ENCODE assay signal across 8 mouse cellular contexts in the genomic region with DNA sequence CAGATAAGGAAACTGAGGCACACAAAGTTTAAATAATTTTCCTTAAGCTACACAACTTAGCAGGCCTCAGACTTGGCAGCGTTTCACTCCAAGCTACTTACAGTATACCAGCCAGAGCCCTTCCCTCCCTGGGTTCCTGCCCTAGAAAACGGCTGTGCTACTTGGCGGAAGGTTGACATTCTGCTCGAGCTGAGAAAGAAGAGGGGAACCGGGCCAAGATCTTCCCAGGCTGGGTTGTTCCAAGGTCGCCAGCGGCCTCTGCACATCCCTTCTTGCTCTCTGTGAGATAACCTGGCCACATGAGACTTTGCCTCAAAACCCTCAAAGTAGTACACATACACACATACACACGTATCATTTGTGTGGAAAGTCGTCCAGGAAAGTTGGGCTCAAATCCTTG. TPM values are rescaled to one million over a fixed set of nuclear protein-coding genes. Genes with fewer than 3 reads are reported as not detected.
DNase-seq lines count a peak whose midpoint lies in the region; ATAC-seq and TF ChIP-seq lines count a peak whose summit lies in the region.

No protein-coding gene starts in this region.

- H3K9ac ChIP-seq in forebrain, embryonic 13.5 days = peak overlapping the region; percentile 94; the same call in 1 of the 2 replicates
- no peak overlapping the region for H3K9ac ChIP-seq in forebrain, embryonic 11.5 days (ENCODE audit: low read length)
- no peak overlapping the region for H3K9ac ChIP-seq in forebrain, embryonic 16.5 days (replicated peaks; ENCODE audit: low read depth, low read length)
- H3K9ac ChIP-seq in hindbrain, embryonic 11.5 days (ENCODE audit: low read depth, low read length) = no peak overlapping the region
- H3K9ac ChIP-seq in limb, embryonic 11.5 days (ENCODE audit: low read length) = no peak overlapping the region

- H3K9me3 ChIP-seq in forebrain, embryonic 13.5 days (replicated peaks) = no peaks in the 10 kb centered on the region
- H3K9me3 ChIP-seq in forebrain, embryonic 11.5 days (ENCODE audit: control insufficient read depth, low read length) = no peaks in the 10 kb centered on the region
- no peaks in the 10 kb centered on the region for H3K9me3 ChIP-seq in forebrain, embryonic 16.5 days (ENCODE audit: control insufficient read depth, low read length)
- no peaks in the 10 kb centered on the region for H3K9me3 ChIP-seq in hindbrain, embryonic 11.5 days (ENCODE audit: control insufficient read depth, low read length)
- no peaks in the 10 kb centered on the region for H3K9me3 ChIP-seq in limb, embryonic 11.5 days (ENCODE audit: control insufficient read depth, low read length)

- peaks cover 37% of the 10 kb centered on the region for H3K4me1 ChIP-seq in forebrain, embryonic 13.5 days
- peaks cover 14% of the 10 kb centered on the region for H3K4me1 ChIP-seq in forebrain, embryonic 11.5 days (replicated peaks; ENCODE audit: control insufficient read depth, insufficient read depth, low read length)
- peaks cover 32% of the 10 kb centered on the region for H3K4me1 ChIP-seq in forebrain, embryonic 16.5 days (replicated peaks; ENCODE audit: control insufficient read depth, insufficient read depth, low read length)
- peaks cover 6% of the 10 kb centered on the region; the same call in 1 of the 2 replicates for H3K4me1 ChIP-seq in hindbrain, embryonic 11.5 days (replicated peaks; ENCODE audit: control insufficient read depth, insufficient read depth, low read length)
- peaks cover 16% of the 10 kb centered on the region for H3K4me1 ChIP-seq in limb, embryonic 11.5 days (ENCODE audit: control insufficient read depth, insufficient read depth, low read length)

- H3K27me3 ChIP-seq in forebrain, embryonic 13.5 days = peaks cover 27% of the 10 kb centered on the region
- H3K27me3 ChIP-seq in forebrain, embryonic 11.5 days (ENCODE audit: control insufficient read depth, insufficient read depth, low read length) = peaks cover 5% of the 10 kb centered on the region
- H3K27me3 ChIP-seq in forebrain, embryonic 16.5 days (replicated peaks; ENCODE audit: control insufficient read depth, insufficient read depth, low read length) = no peaks in the 10 kb centered on the region
- no peaks in the 10 kb centered on the region for H3K27me3 ChIP-seq in hindbrain, embryonic 11.5 days (ENCODE audit: control insufficient read depth, insufficient read depth, low read length)
- H3K27me3 ChIP-seq in limb, embryonic 11.5 days (ENCODE audit: control insufficient read depth, insufficient read depth, low read length) = no peaks in the 10 kb centered on the region
- H3K27me3 ChIP-seq in myocyte (ENCODE audit: control insufficient read depth, insufficient read depth, insufficient read length) = no peaks in the 10 kb centered on the region

- H3K79me2 ChIP-seq in myocyte (ENCODE audit: control insufficient read depth, insufficient read depth) = peaks cover 35% of the 10 kb centered on the region

- no peak overlapping the region for H3K27ac ChIP-seq in forebrain, embryonic 13.5 days
- H3K27ac ChIP-seq in forebrain, embryonic 11.5 days (ENCODE audit: low read depth, low read length) = no peak overlapping the region
- no peak overlapping the region for H3K27ac ChIP-seq in forebrain, embryonic 16.5 days (ENCODE audit: low read length)
- H3K27ac ChIP-seq in hindbrain, embryonic 11.5 days (ENCODE audit: low read depth, low read length) = no peak overlapping the region
- no peak overlapping the region for H3K27ac ChIP-seq in limb, embryonic 11.5 days (replicated peaks; ENCODE audit: low read depth, low read length)

- ATAC-seq in forebrain, embryonic 13.5 days = peak; percentile 36; the same call in 1 of the 2 replicates
- ATAC-seq in forebrain, embryonic 11.5 days (replicated peaks; ENCODE audit: low FRiP score) = no peak
- ATAC-seq in forebrain, embryonic 16.5 days = peak; percentile 31; the same call in 1 of the 2 replicates
- ATAC-seq in hindbrain, embryonic 11.5 days (ENCODE audit: low FRiP score) = no peak
- no peak for ATAC-seq in limb, embryonic 11.5 days (ENCODE audit: insufficient number of reproducible peaks, low FRiP score, low TSS enrichment, low read depth)

- H3ac ChIP-seq in myocyte (ENCODE audit: control insufficient read depth, insufficient read length) = peak overlapping the region; percentile 97

- DNase-seq in forebrain, embryonic 11.5 days (ENCODE audit: low spot score) = no peak
- DNase-seq in adrenal gland, postnatal 36 days = peak; percentile 83 to 84
- no peak for DNase-seq in hindbrain, embryonic 11.5 days (ENCODE audit: low spot score)
- DNase-seq in limb, embryonic 11.5 days (ENCODE audit: low spot score) = no peak
- no peak for DNase-seq in embryo, embryonic 9.5 days (ENCODE audit: extremely low spot score)

- no peaks in the 10 kb centered on the region for H3K36me3 ChIP-seq in forebrain, embryonic 13.5 days (ENCODE audit: poor library complexity, severe bottlenecking)
- no peaks in the 10 kb centered on the region for H3K36me3 ChIP-seq in forebrain, embryonic 11.5 days (ENCODE audit: control insufficient read depth, insufficient read depth, low read length)
- H3K36me3 ChIP-seq in forebrain, embryonic 16.5 days (ENCODE audit: control insufficient read depth, insufficient read depth) = no peaks in the 10 kb centered on the region
- no peaks in the 10 kb centered on the region for H3K36me3 ChIP-seq in hindbrain, embryonic 11.5 days (ENCODE audit: control insufficient read depth, insufficient read depth, low read length)
- H3K36me3 ChIP-seq in limb, embryonic 11.5 days (ENCODE audit: control insufficient read depth, insufficient read depth, low read length) = no peaks in the 10 kb centered on the region
- no peaks in the 10 kb centered on the region for H3K36me3 ChIP-seq in myocyte (ENCODE audit: control insufficient read depth, insufficient read depth)

- WGBS in forebrain, embryonic 13.5 days = 50% methylated on average over 9 of the region's 9 CpGs
- WGBS in forebrain, embryonic 11.5 days = 66% methylated on average over 9 of the region's 9 CpGs
- 33% methylated on average over 9 of the region's 9 CpGs for WGBS in forebrain, embryonic 16.5 days
- 52% methylated on average over 9 of the region's 9 CpGs for WGBS in hindbrain, embryonic 11.5 days
- WGBS in limb, embryonic 11.5 days = 53% methylated on average over 9 of the region's 9 CpGs

- H3K4me3 ChIP-seq in forebrain, embryonic 13.5 days = peak overlapping the region; percentile 82; the same call in 1 of the 2 replicates
- no peak overlapping the region for H3K4me3 ChIP-seq in forebrain, embryonic 11.5 days (ENCODE audit: low read depth, low read length)
- no peak overlapping the region for H3K4me3 ChIP-seq in forebrain, embryonic 16.5 days (replicated peaks; ENCODE audit: low read length)
- H3K4me3 ChIP-seq in hindbrain, embryonic 11.5 days (ENCODE audit: low read depth, low read length) = no peak overlapping the region
- no peak overlapping the region; the same call in 1 of the 2 replicates for H3K4me3 ChIP-seq in limb, embryonic 11.5 days (ENCODE audit: low read depth, low read length)
- H3K4me3 ChIP-seq in myocyte = peak overlapping the region; percentile 61

- TF ChIP-seq POLR2A in myocyte (IDR thresholded peaks at IDR 0.05; ENCODE audit: insufficient read length, low read depth) = no peak

- H3K4me2 ChIP-seq in forebrain, embryonic 13.5 days = peak overlapping the region; percentile 97; the same call in 1 of the 2 replicates
- H3K4me2 ChIP-seq in forebrain, embryonic 11.5 days (ENCODE audit: low read depth, low read length, severe bottlenecking) = no peak overlapping the region
- no peak overlapping the region; the same call in 1 of the 2 replicates for H3K4me2 ChIP-seq in forebrain, embryonic 16.5 days (ENCODE audit: low read length)
- 0 out of 2 replicates have a peak overlapping the region, but pooled peaks have one; percentile 78 for H3K4me2 ChIP-seq in hindbrain, embryonic 11.5 days (replicated peaks; ENCODE audit: low read depth, low read length)
- H3K4me2 ChIP-seq in limb, embryonic 11.5 days (ENCODE audit: low read depth, severe bottlenecking) = peak overlapping the region; percentile 78; the same call in 1 of the 2 replicates
- H3K4me2 ChIP-seq in myocyte (ENCODE audit: low read depth) = peak overlapping the region; percentile 94

TF ChIP-seq in myocyte, 11 proteins besides CTCF, POLR2A, EP300 and RAD21 (continues in another document):
- TF ChIP-seq TCF3 (IDR thresholded peaks at IDR 0.05; ENCODE audit: insufficient read length, low read depth) (no peak), E2F4 (IDR thresholded peaks at IDR 0.05; ENCODE audit: insufficient read depth) (no peak), MAX (IDR thresholded peaks at IDR 0.05; ENCODE audit: low read depth) (no peak), TCF12 (IDR thresholded peaks at IDR 0.05; ENCODE audit: insufficient read depth, poor library complexity, severe bottlenecking) (no peak)

RNA-seq across cellular contexts. Expression of a gene that starts 1.7 kb away (rescaled TPM):
- 3.0 and 3.4 TPM in 2 replicates for polyA plus RNA-seq in forebrain, embryonic 13.5 days (2015; fragmentation: Nextera tagmentation; extraction: Ambion mirVana)
- polyA plus RNA-seq in forebrain, embryonic 11.5 days (2014; fragmentation: Nextera tagmentation; extraction: Ambion mirVana) = 6.0 and 6.2 TPM in 2 replicates
- 100 to 1,000 TPM; 155 to 170 TPM for total RNA-seq in adrenal gland, postnatal 36 days (2021)
- polyA plus RNA-seq in forebrain, embryonic 16.5 days (2015; fragmentation: Nextera tagmentation; extraction: Ambion mirVana) = 4.4 TPM in 2 replicates
- polyA plus RNA-seq in hindbrain, embryonic 11.5 days (2014; fragmentation: Nextera tagmentation; extraction: Ambion mirVana) = 3.4 and 4.1 TPM in 2 replicates
- polyA plus RNA-seq in limb, embryonic 11.5 days (2014; fragmentation: Nextera tagmentation; extraction: Ambion mirVana) = 9.2 and 10.0 TPM in 2 replicates
- polyA plus RNA-seq in myocyte (2012; fragmentation: generic; extraction: Trizol) = 64.1 TPM

RNA-seq across cellular contexts. Expression of a gene that starts 15.8 kb away (rescaled TPM):
- 4.0 and 4.1 TPM in 2 replicates for polyA plus RNA-seq in forebrain, embryonic 13.5 days (2015; fragmentation: Nextera tagmentation; extraction: Ambion mirVana)
- 7.7 and 8.3 TPM in 2 replicates for polyA plus RNA-seq in forebrain, embryonic 11.5 days (2014; fragmentation: Nextera tagmentation; extraction: Ambion mirVana)
- 10 to 100 TPM in 1 of 2 experiments, 1 to 10 TPM in 1; 7.5 to 11.4 TPM for total RNA-seq in adrenal gland, postnatal 36 days (2021)
- 2.8 and 4.7 TPM in 2 replicates for polyA plus RNA-seq in forebrain, embryonic 16.5 days (2015; fragmentation: Nextera tagmentation; extraction: Ambion mirVana)
- 5.8 and 9.5 TPM in 2 replicates for polyA plus RNA-seq in hindbrain, embryonic 11.5 days (2014; fragmentation: Nextera tagmentation; extraction: Ambion mirVana)
- 7.6 and 8.4 TPM in 2 replicates for polyA plus RNA-seq in limb, embryonic 11.5 days (2014; fragmentation: Nextera tagmentation; extraction: Ambion mirVana)
- 0.54 TPM for polyA plus RNA-seq in myocyte (2012; fragmentation: generic; extraction: Trizol)

RNA-seq across cellular contexts. Expression of a gene that starts 32.4 kb away (rescaled TPM):
- polyA plus RNA-seq in forebrain, embryonic 13.5 days (2015; fragmentation: Nextera tagmentation; extraction: Ambion mirVana) = 15.5 and 16.8 TPM in 2 replicates
- 16.1 and 18.8 TPM in 2 replicates for polyA plus RNA-seq in forebrain, embryonic 11.5 days (2014; fragmentation: Nextera tagmentation; extraction: Ambion mirVana)
- 10 to 100 TPM; 81.4 to 94.8 TPM for total RNA-seq in adrenal gland, postnatal 36 days (2021)
- 19.9 and 24.0 TPM in 2 replicates for polyA plus RNA-seq in forebrain, embryonic 16.5 days (2015; fragmentation: Nextera tagmentation; extraction: Ambion mirVana)
- polyA plus RNA-seq in hindbrain, embryonic 11.5 days (2014; fragmentation: Nextera tagmentation; extraction: Ambion mirVana) = 7.7 and 9.8 TPM in 2 replicates
- 12.5 and 15.1 TPM in 2 replicates for polyA plus RNA-seq in limb, embryonic 11.5 days (2014; fragmentation: Nextera tagmentation; extraction: Ambion mirVana)
- polyA plus RNA-seq in myocyte (2012; fragmentation: generic; extraction: Trizol) = 35.7 TPM

Comparison
In these comparisons a context has a peak if more than half of its experiments do, and no peak if none do; other contexts are left out.
1. ATAC-seq: peak in forebrain, embryonic 13.5 days (single experiment) and forebrain, embryonic 16.5 days (single experiment); none in forebrain, embryonic 11.5 days (single experiment), hindbrain, embryonic 11.5 days (single experiment) and limb, embryonic 11.5 days (single experiment).
2. H3K4me2 ChIP-seq: peak in forebrain, embryonic 13.5 days (single experiment), hindbrain, embryonic 11.5 days (single experiment), limb, embryonic 11.5 days (single experiment) and myocyte (single experiment); none in forebrain, embryonic 11.5 days (single experiment) and forebrain, embryonic 16.5 days (single experiment).
3. H3K4me3 ChIP-seq: peak in forebrain, embryonic 13.5 days (single experiment) and myocyte (single experiment); none in forebrain, embryonic 11.5 days (single experiment), forebrain, embryonic 16.5 days (single experiment), hindbrain, embryonic 11.5 days (single experiment) and limb, embryonic 11.5 days (single experiment).
4. DNase-seq: peak in adrenal gland, postnatal 36 days (2 of 2); none in forebrain, embryonic 11.5 days (single experiment), hindbrain, embryonic 11.5 days (single experiment), limb, embryonic 11.5 days (single experiment) and embryo, embryonic 9.5 days (single experiment).